Mouse (Mus musculus): Measurements from ENCODE around the gene Fig4. TPM values are rescaled to one million over a fixed set of nuclear protein-coding genes. Genes with fewer than 3 reads are reported as not detected.

Gene Fig4
- 17.0 and 17.5 TPM in 2 replicates for polyA plus RNA-seq (2015; fragmentation: Nextera tagmentation; extraction: Ambion mirVana)

DNA sequence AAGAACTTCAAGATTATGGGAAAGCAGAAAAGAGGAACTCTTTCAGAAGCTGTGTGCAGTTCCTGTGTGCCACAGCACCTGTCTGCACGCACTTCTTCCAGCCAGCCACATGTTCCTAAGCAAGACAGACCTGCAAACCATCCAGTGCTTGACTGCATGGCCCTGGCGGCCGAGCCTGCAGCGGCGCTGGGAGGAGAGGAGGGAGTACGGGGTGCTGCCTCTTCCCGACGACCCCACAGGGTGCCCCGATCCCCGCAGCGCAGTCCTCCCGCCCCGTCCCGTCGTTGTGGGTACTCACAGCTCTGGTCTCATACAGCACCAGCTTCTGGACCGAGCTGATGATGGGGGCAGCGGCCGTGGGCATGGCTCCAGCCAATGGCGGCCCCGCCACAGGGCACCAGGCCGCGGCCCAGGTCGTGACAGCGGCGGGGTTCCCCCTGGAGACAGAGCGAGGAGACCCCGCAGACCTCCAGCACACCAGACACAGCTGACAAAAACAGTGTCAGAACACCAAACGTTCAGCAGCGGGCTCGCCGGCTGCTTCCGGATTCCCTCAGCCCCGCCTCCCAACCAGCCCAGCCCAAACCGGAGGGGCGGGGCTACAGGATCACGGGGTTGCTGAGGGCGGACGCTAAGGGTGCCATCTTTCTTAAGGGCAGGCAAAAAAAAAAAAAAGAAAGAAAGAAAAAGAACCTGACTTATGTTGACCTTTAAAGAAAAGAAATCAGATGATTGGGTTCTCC, at the start of gene Fig4:
Gene Fig4 (minus strand): TSS at position 572 of the 743 bp plus-strand sequence.
- Histone ChIP-seq H3K27ac (peak within 1 kb of the TSS; percentile 59), H3K9me3 (no peaks in the 10 kb centered on the region), H3K36me3 (no peaks in the 10 kb centered on the region), H3K4me2 (peak within 1 kb of the TSS; percentile 73), H3K4me3 (peak within 1 kb of the TSS; percentile 89), H3K4me1 (peaks cover 2% of the 10 kb centered on the region), H3K27me3 (no peaks in the 10 kb centered on the region), H3K9ac (peak within 1 kb of the TSS; percentile 60)
- peak; percentile 87 for ATAC-seq (ENCODE audit: insufficient number of reproducible peaks, low FRiP score, low TSS enrichment, low read depth)
- WGBS: under 1% methylated on average over 38 of the region's 38 CpGs

DNA sequence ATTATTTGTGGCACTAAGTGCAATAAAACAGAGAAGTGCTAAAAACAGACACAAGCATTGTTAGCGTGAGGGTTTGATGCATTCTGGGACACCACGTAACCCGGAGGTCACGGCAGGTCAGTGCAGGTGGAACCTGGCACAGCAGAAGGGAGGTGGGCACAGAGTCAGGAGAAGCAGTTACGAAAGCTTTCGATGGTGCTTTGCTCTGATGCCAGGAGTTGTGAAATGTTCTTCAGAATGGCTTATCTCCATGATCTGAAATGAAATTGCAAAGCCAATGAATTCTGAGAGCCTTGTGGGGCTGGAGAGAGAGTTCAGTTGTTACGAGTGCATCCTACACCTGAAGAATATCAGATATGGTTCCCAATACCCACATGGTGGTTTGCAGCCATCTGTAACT, 38.3 kb upstream of the Fig4 start:
- WGBS: 82% methylated on average over 7 of the region's 7 CpGs
- H3K9me3 ChIP-seq: no peaks in the 10 kb centered on the region
- H3K27ac ChIP-seq: no peak overlapping the region
- H3K4me3 ChIP-seq: no peak overlapping the region
- H3K36me3 ChIP-seq: no peaks in the 10 kb centered on the region
- no peak overlapping the region for H3K4me2 ChIP-seq
- no peak overlapping the region for H3K9ac ChIP-seq
- H3K4me1 ChIP-seq: no peaks in the 10 kb centered on the region
- H3K27me3 ChIP-seq: no peaks in the 10 kb centered on the region
- ATAC-seq (ENCODE audit: insufficient number of reproducible peaks, low FRiP score, low TSS enrichment, low read depth): no peak

DNA sequence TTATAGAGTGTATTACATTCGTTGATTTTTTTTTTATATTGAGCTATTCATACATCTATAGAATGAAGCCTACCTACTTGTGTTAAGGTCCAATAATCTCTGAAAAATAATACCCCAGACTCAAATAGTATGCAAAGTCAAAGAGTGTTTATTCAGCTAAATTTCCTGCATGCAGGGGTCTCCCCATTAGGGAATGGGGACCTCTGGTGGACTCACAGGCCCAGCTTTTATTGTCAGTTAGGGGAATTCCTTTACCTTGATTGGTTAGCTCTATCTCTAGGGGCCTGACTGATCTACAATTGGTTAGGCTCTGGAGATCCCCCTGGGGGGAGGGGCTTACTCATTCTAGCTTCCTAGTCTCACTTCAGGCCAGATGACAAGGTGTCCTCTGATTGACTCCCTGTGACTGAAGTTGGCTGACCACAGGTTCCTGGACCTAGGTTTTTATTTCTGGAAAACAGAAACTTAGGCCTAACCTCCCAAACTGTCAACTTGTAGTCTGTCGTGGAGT, 29.5 kb upstream of the Fig4 start:
- ATAC-seq (ENCODE audit: insufficient number of reproducible peaks, low FRiP score, low TSS enrichment, low read depth): no peak
- H3K4me2 ChIP-seq: no peak overlapping the region
- WGBS: 88% methylated on average over 2 of the region's 2 CpGs

DNA sequence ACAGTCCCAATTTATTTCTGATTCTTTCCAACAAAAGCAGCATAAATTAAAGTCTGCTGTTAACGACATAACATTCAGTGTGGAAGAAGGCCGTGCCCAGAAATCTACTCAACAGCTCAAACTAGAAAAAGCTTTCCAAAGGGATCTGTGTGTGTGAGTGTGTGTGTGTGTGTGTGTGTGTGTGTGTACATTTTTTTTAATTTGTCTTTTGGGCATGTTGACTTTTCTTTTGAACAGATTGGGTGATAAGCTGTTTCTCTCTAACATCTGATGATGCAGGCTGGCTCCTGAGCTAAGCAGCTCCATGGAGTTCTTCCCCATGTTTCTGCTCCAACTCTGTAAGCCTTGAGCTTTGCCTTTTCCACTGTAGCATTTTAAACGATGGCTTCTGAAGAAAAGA, 12.8 kb upstream of the Fig4 start:
- no peaks in the 10 kb centered on the region for H3K9me3 ChIP-seq
- no peaks in the 10 kb centered on the region for H3K36me3 ChIP-seq
- no peaks in the 10 kb centered on the region for H3K27me3 ChIP-seq
- no peak for ATAC-seq (ENCODE audit: insufficient number of reproducible peaks, low FRiP score, low TSS enrichment, low read depth)
- no peak overlapping the region for H3K9ac ChIP-seq
- no peak overlapping the region for H3K27ac ChIP-seq
- H3K4me3 ChIP-seq: no peak overlapping the region
- 58% methylated on average over 3 of the region's 3 CpGs for WGBS
- no peak overlapping the region for H3K4me2 ChIP-seq
- H3K4me1 ChIP-seq: no peaks in the 10 kb centered on the region

More for the DNA sequence above, 29.5 kb upstream of the Fig4 start:
- Histone ChIP-seq H3K4me3 (no peak overlapping the region), H3K27me3 (no peaks in the 10 kb centered on the region), H3K9me3 (no peaks in the 10 kb centered on the region), H3K27ac (no peak overlapping the region), H3K36me3 (no peaks in the 10 kb centered on the region), H3K9ac (no peak overlapping the region), H3K4me1 (no peaks in the 10 kb centered on the region)

DNA sequence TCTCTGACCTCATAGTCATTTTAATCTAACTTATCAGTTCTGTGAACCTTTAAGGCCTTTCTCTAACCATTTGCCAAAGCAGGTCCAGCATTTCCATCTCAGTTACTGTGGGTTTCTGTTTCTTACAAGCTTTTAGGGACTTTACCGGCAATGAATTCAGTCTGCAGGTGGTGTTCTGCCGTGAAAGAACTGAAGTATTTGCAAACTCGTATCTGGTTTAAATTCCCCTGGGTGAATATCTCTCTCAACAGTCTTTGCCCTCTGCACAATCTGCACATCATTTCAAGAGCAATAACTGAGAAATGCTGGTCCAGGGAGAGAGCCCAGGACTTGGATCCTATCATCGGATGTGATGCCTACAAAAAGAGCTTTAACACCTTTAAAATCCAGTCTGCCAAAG, 5.1 kb upstream of the Fig4 start:
- H3K9me3 ChIP-seq: no peaks in the 10 kb centered on the region

DNA sequence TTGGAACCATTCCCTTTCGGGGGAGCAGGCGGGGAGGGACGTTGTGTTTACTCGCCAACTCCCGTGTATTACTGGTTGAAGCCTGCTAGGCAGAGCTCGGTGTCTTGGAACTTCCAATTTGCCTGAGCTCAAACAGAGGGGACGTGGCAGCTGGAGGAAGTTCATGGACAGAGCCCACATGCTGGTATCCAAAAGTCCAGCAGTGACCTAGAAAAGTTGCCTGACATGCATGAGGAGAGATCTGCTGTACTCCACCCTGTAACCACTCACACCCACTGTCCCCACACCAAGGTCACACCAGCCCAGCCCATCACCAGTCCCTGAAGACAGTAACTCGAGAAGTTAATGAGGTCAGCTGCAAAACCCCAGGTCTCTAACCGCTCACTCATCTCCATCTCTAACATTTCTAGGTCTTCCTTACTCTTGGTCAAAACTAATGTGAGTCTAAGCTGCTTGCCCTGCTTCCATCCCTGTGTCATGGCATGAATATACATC, 1.9 kb upstream of the Fig4 start:
- H3K9me3 ChIP-seq: no peaks in the 10 kb centered on the region
- no peak overlapping the region for H3K9ac ChIP-seq
- H3K27me3 ChIP-seq: no peaks in the 10 kb centered on the region
- H3K27ac ChIP-seq: no peak overlapping the region
- H3K4me1 ChIP-seq: peaks cover 2% of the 10 kb centered on the region
- no peak overlapping the region for H3K4me3 ChIP-seq
- H3K36me3 ChIP-seq: no peaks in the 10 kb centered on the region
- WGBS: 74% methylated on average over 9 of the region's 9 CpGs
- no peak overlapping the region for H3K4me2 ChIP-seq
- ATAC-seq (ENCODE audit: insufficient number of reproducible peaks, low FRiP score, low TSS enrichment, low read depth): no peak

More for the DNA sequence above, 5.1 kb upstream of the Fig4 start:
- Histone ChIP-seq H3K27me3 (no peaks in the 10 kb centered on the region), H3K4me3 (no peak overlapping the region), H3K4me2 (no peak overlapping the region), H3K9ac (no peak overlapping the region), H3K36me3 (no peaks in the 10 kb centered on the region), H3K27ac (no peak overlapping the region), H3K4me1 (no peaks in the 10 kb centered on the region)
- no peak for ATAC-seq (ENCODE audit: insufficient number of reproducible peaks, low FRiP score, low TSS enrichment, low read depth)
- WGBS: 67% methylated on average over 4 of the region's 4 CpGs

DNA sequence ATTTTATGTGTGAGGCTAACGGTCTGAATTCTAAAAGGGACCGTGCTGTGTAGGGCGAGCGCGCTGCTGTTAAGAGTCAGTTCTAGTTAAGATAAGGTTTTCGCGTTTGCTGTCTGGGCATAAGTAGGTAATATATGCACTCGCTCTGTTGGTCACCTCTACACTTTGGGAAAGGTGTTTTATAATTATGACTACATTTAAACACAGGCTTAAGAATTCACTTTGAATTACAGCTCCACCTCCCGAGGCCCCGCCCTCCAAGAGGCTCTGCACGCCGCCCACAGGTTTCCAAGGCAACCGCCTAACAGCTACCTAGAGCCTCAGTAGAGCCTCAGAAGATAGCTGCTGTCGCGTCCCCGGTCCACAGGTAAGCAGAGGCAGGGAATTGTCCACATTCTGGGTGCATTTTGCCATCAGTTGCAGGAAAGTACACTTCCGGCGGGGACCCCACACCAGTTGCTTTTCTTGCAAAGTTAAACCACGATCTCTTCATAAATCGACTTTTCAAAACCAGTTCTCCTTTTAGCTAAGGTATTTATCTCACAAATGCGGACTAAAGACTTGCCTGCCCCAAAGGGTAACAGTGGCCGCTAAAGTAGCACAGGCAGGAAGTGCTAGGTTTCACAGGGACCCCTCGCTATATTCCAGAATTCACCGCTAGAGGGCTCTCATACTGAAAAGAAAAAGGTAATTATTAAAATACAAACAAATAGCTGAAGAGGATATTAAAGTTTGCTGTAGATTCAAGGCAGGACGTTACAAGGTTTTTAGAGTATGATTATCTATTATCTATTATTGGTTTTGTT, 782 bp upstream of the Fig4 start, which contains the start of gene Ak9:
Gene Ak9 (plus strand): TSS at position 342 of the 806 bp plus-strand sequence.
- ATAC-seq (ENCODE audit: insufficient number of reproducible peaks, low FRiP score, low TSS enrichment, low read depth): peak; percentile 75
- no peaks in the 10 kb centered on the region for H3K36me3 ChIP-seq
- peaks cover 2% of the 10 kb centered on the region for H3K4me1 ChIP-seq
- WGBS: under 1% methylated on average over 25 of the region's 25 CpGs
- peak within 1 kb of the TSS; percentile 59 for H3K27ac ChIP-seq
- H3K27me3 ChIP-seq: no peaks in the 10 kb centered on the region
- H3K9ac ChIP-seq: peak within 1 kb of the TSS; percentile 60
- H3K4me3 ChIP-seq: peak within 1 kb of the TSS; percentile 89
- no peaks in the 10 kb centered on the region for H3K9me3 ChIP-seq
- H3K4me2 ChIP-seq: peak within 1 kb of the TSS; percentile 73

DNA sequence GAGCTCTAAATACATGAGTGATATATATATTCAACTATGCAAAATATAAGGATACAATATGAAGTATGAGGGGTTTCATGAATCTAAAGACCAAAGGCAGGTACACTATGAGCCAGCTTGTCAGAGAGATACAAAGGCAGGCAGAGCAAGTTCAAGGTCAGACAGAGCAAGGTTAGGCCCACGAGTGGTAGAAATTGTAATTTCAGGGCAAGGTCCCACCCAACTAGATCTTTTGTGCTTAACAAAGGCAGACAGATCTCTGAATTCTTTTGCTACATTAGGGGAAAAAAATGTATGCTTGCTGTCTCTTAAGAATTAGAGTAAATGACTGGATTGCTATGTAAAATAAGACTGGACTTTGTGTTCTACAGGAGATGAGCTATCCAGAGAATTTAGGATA, 2.9 kb downstream of the Fig4 start:
- WGBS: 48% methylated on average over 1 of the region's 1 CpGs
- no peak overlapping the region for H3K27ac ChIP-seq

DNA sequence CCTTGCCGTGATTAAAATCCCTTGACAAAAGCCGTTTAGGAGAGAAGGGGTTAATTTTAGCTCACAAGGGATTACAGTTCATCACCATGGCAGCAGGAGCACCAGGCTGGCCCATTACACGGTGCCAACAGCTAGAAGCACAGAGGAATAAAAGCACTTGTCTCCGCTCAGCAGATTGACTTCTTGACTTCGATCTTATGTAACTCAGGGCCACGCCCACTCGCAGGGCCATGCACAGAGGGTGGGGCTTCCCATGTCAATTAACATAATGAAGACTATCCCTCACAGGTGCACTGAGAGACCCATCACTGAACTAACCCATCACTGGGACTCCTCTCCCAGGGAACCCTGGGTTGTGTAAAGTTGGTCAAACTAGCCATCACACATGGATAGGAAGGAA, 7.9 kb downstream of the Fig4 start:
- no peak overlapping the region for H3K27ac ChIP-seq
- no peak overlapping the region for H3K9ac ChIP-seq
- WGBS: 55% methylated on average over 7 of the region's 7 CpGs
- peaks cover 9% of the 10 kb centered on the region for H3K4me1 ChIP-seq
- no peak overlapping the region for H3K4me3 ChIP-seq
- no peaks in the 10 kb centered on the region for H3K9me3 ChIP-seq
- H3K36me3 ChIP-seq: no peaks in the 10 kb centered on the region
- no peak for ATAC-seq (ENCODE audit: insufficient number of reproducible peaks, low FRiP score, low TSS enrichment, low read depth)
- H3K4me2 ChIP-seq: no peak overlapping the region
- H3K27me3 ChIP-seq: no peaks in the 10 kb centered on the region

More for the DNA sequence above, 2.9 kb downstream of the Fig4 start:
- Histone ChIP-seq H3K36me3 (no peaks in the 10 kb centered on the region), H3K9me3 (no peaks in the 10 kb centered on the region), H3K4me2 (no peak overlapping the region), H3K4me3 (no peak overlapping the region), H3K27me3 (no peaks in the 10 kb centered on the region), H3K4me1 (peaks cover 2% of the 10 kb centered on the region), H3K9ac (no peak overlapping the region)
- ATAC-seq (ENCODE audit: insufficient number of reproducible peaks, low FRiP score, low TSS enrichment, low read depth): no peak

DNA sequence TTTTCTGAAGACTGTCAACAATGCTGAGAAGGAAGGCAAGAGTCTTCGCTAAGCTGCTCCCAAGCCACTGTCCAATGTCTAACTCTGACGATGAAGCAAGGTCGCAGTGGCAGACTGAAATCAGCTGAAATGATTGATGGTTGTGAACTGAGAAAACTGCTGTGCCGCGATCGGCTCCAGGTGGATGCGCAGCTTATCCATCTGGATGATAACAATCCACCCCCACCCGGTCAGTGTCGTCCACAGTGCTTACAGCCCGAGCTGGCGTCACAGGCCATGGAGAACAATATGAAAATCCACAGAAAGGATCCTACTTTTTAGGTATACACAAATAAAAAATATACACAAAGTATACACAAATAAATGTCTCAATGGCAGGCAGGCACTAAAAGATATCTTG, 8.3 kb downstream of the Fig4 start:
- Histone ChIP-seq H3K36me3 (no peaks in the 10 kb centered on the region), H3K27me3 (no peaks in the 10 kb centered on the region), H3K9me3 (no peaks in the 10 kb centered on the region), H3K4me2 (no peak overlapping the region), H3K4me3 (no peak overlapping the region), H3K27ac (no peak overlapping the region), H3K4me1 (peaks cover 9% of the 10 kb centered on the region), H3K9ac (no peak overlapping the region)
- WGBS: 76% methylated on average over 11 of the region's 11 CpGs
- ATAC-seq (ENCODE audit: insufficient number of reproducible peaks, low FRiP score, low TSS enrichment, low read depth): no peak

DNA sequence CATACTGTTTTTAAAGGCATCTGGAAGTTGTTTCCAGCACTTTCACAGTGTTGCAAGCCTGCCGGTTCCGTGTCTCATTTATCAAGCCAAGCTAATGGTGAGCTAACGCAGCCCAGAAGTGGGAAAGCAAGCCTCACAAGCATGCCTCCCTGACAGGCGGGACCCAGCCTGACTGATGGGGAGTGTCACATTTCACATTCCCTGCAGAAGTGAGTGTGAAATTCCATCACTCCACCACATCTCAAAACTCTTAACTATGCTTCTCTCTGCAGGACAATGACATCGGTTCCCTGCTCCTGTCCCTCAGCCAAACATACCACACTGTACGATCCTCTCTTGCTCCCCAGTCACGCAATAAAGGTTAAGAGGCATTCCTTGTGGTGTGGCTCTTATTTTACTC, 10.0 kb downstream of the Fig4 start:
- Histone ChIP-seq H3K27ac (peak overlapping the region; percentile 47; the same call in 1 of the 2 replicates), H3K9me3 (no peaks in the 10 kb centered on the region), H3K4me3 (0 out of 2 replicates have a peak overlapping the region, but pooled peaks have one; percentile 0), H3K4me2 (peak overlapping the region; percentile 22; the same call in 1 of the 2 replicates), H3K4me1 (peaks cover 16% of the 10 kb centered on the region), H3K9ac (no peak overlapping the region), H3K36me3 (no peaks in the 10 kb centered on the region), H3K27me3 (no peaks in the 10 kb centered on the region)
- ATAC-seq (ENCODE audit: insufficient number of reproducible peaks, low FRiP score, low TSS enrichment, low read depth): peak; percentile 50; the same call in 1 of the 2 replicates
- 4% methylated on average over 7 of the region's 7 CpGs for WGBS

DNA sequence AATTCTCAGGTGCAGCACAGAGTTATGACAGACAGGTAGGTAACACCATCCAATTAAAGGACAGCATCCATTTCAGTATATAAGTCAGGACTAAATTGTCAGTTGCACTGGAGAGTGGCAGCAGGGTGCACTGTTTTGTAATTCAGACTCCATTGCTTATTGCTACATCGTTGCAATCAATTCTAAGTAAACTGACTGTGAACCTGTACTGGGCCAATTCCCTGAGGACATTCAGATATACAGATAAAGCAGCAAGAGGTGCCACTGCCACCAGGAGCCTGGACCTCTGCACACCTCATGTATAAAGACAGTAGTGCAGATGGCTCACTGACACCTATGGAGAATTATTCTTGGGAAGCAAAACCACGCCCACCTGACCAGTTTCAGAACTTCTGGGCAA, 12.0 kb downstream of the Fig4 start:
- no peak overlapping the region for H3K4me2 ChIP-seq
- 70% methylated on average over 2 of the region's 2 CpGs for WGBS
- ATAC-seq (ENCODE audit: insufficient number of reproducible peaks, low FRiP score, low TSS enrichment, low read depth): no peak
- no peaks in the 10 kb centered on the region for H3K36me3 ChIP-seq
- H3K27ac ChIP-seq: no peak overlapping the region
- H3K9ac ChIP-seq: no peak overlapping the region
- H3K27me3 ChIP-seq: no peaks in the 10 kb centered on the region
- peaks cover 16% of the 10 kb centered on the region for H3K4me1 ChIP-seq
- no peak overlapping the region for H3K4me3 ChIP-seq
- H3K9me3 ChIP-seq: no peaks in the 10 kb centered on the region
